ENCODE assay signal across 8 mouse cellular contexts in the genomic region with DNA sequence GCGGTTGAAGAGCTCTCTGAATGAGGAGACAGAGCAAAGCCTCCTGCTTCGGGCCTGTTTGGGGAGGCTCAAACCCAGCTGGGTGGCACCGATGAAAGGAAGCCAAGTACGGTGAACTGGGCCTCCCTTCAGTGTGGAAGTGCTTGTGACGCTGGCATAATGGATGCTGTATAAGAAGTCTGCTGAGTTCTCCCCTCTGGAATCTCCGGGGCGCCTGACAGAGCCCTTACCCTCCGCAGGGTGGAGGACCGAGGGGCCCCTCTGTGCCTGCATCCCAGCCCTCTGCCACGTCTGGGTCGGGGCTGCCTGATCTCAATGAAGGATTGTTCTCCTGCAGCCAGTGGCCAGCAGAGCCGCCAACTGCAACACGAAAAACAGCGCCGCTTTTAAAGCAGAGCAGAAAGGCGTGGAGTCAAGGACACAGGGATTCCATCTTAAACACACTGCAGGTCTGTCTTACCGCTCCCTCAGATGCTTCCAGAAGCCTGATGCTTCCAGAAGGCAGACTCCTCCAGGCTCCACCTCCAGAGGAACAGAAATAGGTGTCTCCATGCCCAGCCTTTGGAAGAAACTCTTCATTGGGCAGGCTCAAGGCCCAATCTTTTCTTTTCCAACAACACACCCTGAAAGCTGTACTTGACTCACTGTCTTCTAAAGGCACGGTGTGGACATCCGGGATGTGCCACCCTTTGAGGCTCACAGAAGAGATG.
A peak's percentile ranks its signal among the peaks of the same experiment; 100 is the strongest.
DNase-seq lines count a peak whose midpoint lies in the region; ATAC-seq and TF ChIP-seq lines count a peak whose summit lies in the region.

No protein-coding gene starts in this region.

- no peak for DNase-seq in lung, adult 2 months
- peak; percentile 28 for DNase-seq in forelimb bud, embryonic 11.5 days (ENCODE audit: low read depth, low spot score)
- DNase-seq in left cerebral cortex, postnatal 4 days, result peak; percentile 16
- peak; percentile 47 for DNase-seq in right cerebral cortex, postnatal 25 days
- DNase-seq in testis, postnatal 14 days (ENCODE audit: low spot score), result no peak

- H3K4me1 ChIP-seq in lung, embryonic 16.5 days (replicated peaks; ENCODE audit: control insufficient read depth, insufficient read depth, low read length), result peaks cover 11% of the 10 kb centered on the region
- no peaks in the 10 kb centered on the region for H3K4me1 ChIP-seq in lung, adult 2 months (ENCODE audit: control insufficient read depth, insufficient read depth, low read length)
- H3K4me1 ChIP-seq in kidney, embryonic 16.5 days (ENCODE audit: insufficient read depth, low read length), result no peaks in the 10 kb centered on the region

- peak overlapping the region; percentile 16; the same call in 1 of the 2 replicates for H3K4me3 ChIP-seq in lung, embryonic 16.5 days (ENCODE audit: low read length)
- H3K4me3 ChIP-seq in lung, adult 2 months (replicated peaks; ENCODE audit: extremely low read depth, low read depth, low read length), result no peak overlapping the region
- no peak overlapping the region for H3K4me3 ChIP-seq in kidney, embryonic 16.5 days (ENCODE audit: low read length)

- peak overlapping the region; percentile 45 for H3K4me2 ChIP-seq in lung, embryonic 16.5 days (ENCODE audit: low read depth, low read length)
- H3K4me2 ChIP-seq in kidney, embryonic 16.5 days (replicated peaks; ENCODE audit: low read depth, low read length), result no peak overlapping the region

- no peaks in the 10 kb centered on the region for H3K27me3 ChIP-seq in lung, embryonic 16.5 days (ENCODE audit: control insufficient read depth, insufficient read depth, low read depth, low read length)
- H3K27me3 ChIP-seq in kidney, embryonic 16.5 days (ENCODE audit: insufficient read depth, low read length), result no peaks in the 10 kb centered on the region

- 20% methylated on average over 19 of the region's 19 CpGs for WGBS in lung, embryonic 16.5 days
- 46% methylated on average over 19 of the region's 19 CpGs for WGBS in lung, adult 2 months
- 45% methylated on average over 19 of the region's 19 CpGs for WGBS in kidney, embryonic 16.5 days

- H3K9me3 ChIP-seq in lung, embryonic 16.5 days (ENCODE audit: control insufficient read depth, low read length), result no peaks in the 10 kb centered on the region
- no peaks in the 10 kb centered on the region for H3K9me3 ChIP-seq in kidney, embryonic 16.5 days (ENCODE audit: low read length)

- intact Hi-C loops in left cerebral cortex, postnatal 4 days (cut with DNase I), result no loop called here

- H3K27ac ChIP-seq in lung, embryonic 16.5 days (ENCODE audit: low read length), result peak overlapping the region; percentile 86
- no peak overlapping the region for H3K27ac ChIP-seq in kidney, embryonic 16.5 days (ENCODE audit: low read length)

- ATAC-seq in lung, embryonic 16.5 days (ENCODE audit: low read depth), result peak; percentile 77
- no peak for ATAC-seq in kidney, embryonic 16.5 days (ENCODE audit: low FRiP score, low TSS enrichment)
- no peak for ATAC-seq in CD4-positive, CD25-positive, alpha-beta regulatory T cell, adult 4 months

- no peak for TF ChIP-seq CTCF in lung, adult 2 months (IDR thresholded peaks at IDR 0.05; ENCODE audit: insufficient read depth, low read length)

- H3K9ac ChIP-seq in lung, embryonic 16.5 days (ENCODE audit: low read length), result peak overlapping the region; percentile 61
- no peak overlapping the region for H3K9ac ChIP-seq in kidney, embryonic 16.5 days (replicated peaks; ENCODE audit: low read length)

- H3K36me3 ChIP-seq in lung, embryonic 16.5 days (ENCODE audit: control insufficient read depth, insufficient read depth, low read length), result no peaks in the 10 kb centered on the region
- no peaks in the 10 kb centered on the region for H3K36me3 ChIP-seq in kidney, embryonic 16.5 days (ENCODE audit: insufficient read depth, low read length)

- no peak for TF ChIP-seq POLR2A in lung, adult 2 months (IDR thresholded peaks at IDR 0.05; ENCODE audit: borderline replicate concordance, extremely low read depth, low read depth, low read length)

Comparison
In these comparisons a context has a peak if more than half of its experiments do, and no peak if none do; other contexts are left out.
1. DNase-seq: peak in forelimb bud, embryonic 11.5 days (single experiment), left cerebral cortex, postnatal 4 days (single experiment) and right cerebral cortex, postnatal 25 days (single experiment); none in lung, adult 2 months (single experiment) and testis, postnatal 14 days (single experiment).